Mouse (Mus musculus) myocyte (in vitro differentiated cells): ENCODE data around the gene Ndufs7.

Source experiments
- CEBPB ChIP-seq: IDR thresholded peaks from 2 replicates; pipeline ENCODE4 v1.6.1; 2011; ENCODE audit warnings: mild to moderate bottlenecking, moderate library complexity; ENCODE audit not compliant: poor library complexity, insufficient read depth, severe bottlenecking
- E2F4 ChIP-seq: IDR thresholded peaks from one replicate; pipeline ENCODE4 v1.6.1; 2011; ENCODE audit warnings: mild to moderate bottlenecking, control low read depth, moderate library complexity; ENCODE audit not compliant: insufficient read depth
- MAX ChIP-seq: IDR thresholded peaks from one replicate; pipeline ENCODE4 v1.6.1; 2011; ENCODE audit warnings: low read depth, mild to moderate bottlenecking, control low read depth
- MYOD1 ChIP-seq, 3 experiments: IDR thresholded peaks; one replicate each; pipeline ENCODE4 v1.6.1; 2011; ENCODE audit warnings: control low read depth in 2 of 3, low read depth in 2 of 3, mild to moderate bottlenecking in 2 of 3, moderate library complexity in 1 of 3; ENCODE audit not compliant: insufficient read length in 2 of 3, control insufficient read depth in 1 of 3
- POLR2A ChIP-seq: IDR thresholded peaks from one replicate; pipeline ENCODE4 v1.6.1; 2011; ENCODE audit warnings: low read depth, mild to moderate bottlenecking, control low read depth, moderate library complexity; ENCODE audit not compliant: insufficient read length
- POLR2AphosphoS2 ChIP-seq: IDR thresholded peaks from one replicate; pipeline ENCODE4 v1.6.1; 2011; ENCODE audit warnings: low read depth, control low read depth; ENCODE audit not compliant: insufficient read length
- REST ChIP-seq: IDR thresholded peaks from one replicate; pipeline ENCODE4 v1.6.1; 2011; ENCODE audit warnings: mild to moderate bottlenecking, control low read depth, moderate library complexity; ENCODE audit not compliant: insufficient read depth, insufficient read length
- TCF3 ChIP-seq: IDR thresholded peaks from one replicate; pipeline ENCODE4 v1.6.1; 2011; ENCODE audit warnings: low read depth, control low read depth; ENCODE audit not compliant: insufficient read length
- USF1 ChIP-seq: IDR thresholded peaks from one replicate; pipeline ENCODE4 v1.6.1; 2011; ENCODE audit warnings: low read depth, mild to moderate bottlenecking, control low read depth, moderate library complexity

DNA sequence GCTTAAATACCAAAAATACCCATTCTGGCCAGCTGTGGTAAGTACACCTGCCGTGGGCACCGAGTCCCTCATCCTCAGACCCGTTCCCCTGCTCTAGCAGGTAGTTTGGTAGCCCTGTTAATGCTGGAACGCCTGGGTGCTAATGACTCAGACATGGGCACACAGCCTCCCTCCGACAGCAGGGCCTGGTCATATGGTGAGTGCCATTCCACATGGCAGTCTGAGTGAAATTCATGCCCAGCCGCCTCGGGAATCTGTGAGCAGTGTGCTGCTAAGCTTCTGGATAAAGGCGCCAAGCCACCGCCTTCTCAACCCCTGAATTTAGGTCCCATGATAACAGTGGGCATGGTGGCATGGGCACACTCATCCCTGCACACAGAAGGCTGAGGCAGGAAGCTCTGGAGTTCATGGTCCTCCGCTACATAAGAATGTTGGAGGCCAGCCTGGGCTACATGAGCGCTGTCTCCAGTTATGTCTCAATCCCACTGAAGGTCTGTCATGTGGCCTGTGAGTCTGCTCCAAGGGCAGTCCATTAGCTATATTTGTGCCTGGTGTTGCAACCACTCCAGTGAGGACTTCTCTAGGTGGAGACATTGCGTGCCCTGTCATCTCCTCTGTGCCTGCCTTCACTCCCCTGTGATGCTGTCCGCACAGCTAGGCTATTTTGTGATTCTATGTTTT lies 12.6 kb upstream of the Ndufs7 start:
- no peak for TF ChIP-seq E2F4
- no peak for TF ChIP-seq USF1
- no peak for TF ChIP-seq MYOD1 (IDR thresholded peaks at IDR 0.05; ENCODE audit: control insufficient read depth in 1 of 3, insufficient read length in 2 of 3, low read depth in 2 of 3)
- no peak for TF ChIP-seq MAX
- no peak for TF ChIP-seq POLR2A
- no peak for TF ChIP-seq TCF3
- TF ChIP-seq REST = no peak
- TF ChIP-seq POLR2AphosphoS2 = no peak
- TF ChIP-seq CEBPB = no peak
